Mouse (Mus musculus): ENCODE measurements around the gene Rfpl4.

GRCm38 (mm10) chr7:5080010-5080751 lies 36.6 kb downstream of the Rfpl4 start, which contains the start of gene Epn1:
- TF ChIP-seq CTCF (IDR thresholded peaks at IDR 0.05; ENCODE audit: borderline replicate concordance, extremely low read depth, insufficient read depth, insufficient read length), result peak; percentile 1; the same call in 1 of the 2 replicates
- TF ChIP-seq POLR2A (IDR thresholded peaks at IDR 0.05; ENCODE audit: borderline replicate concordance, extremely low read depth, insufficient read depth, insufficient read length, poor library complexity, severe bottlenecking), result peak; percentile 55
